Mouse (Mus musculus) MEL (cell line): ENCODE results near the gene Naga. TPM values are rescaled to one million over a fixed set of nuclear protein-coding genes. Genes with fewer than 3 reads are reported as not detected.

ENCODE experiments used
- DNase-seq: peaks from one replicate; pipeline ENCODE4 v3.0.0; 2011; ENCODE audit warnings: low read depth, low spot score
- H3K27ac ChIP-seq: 2 replicates; pipeline ENCODE4 v1.5.1; 2012; ENCODE audit warnings: low read depth, mild to moderate bottlenecking, control low read depth, low read length, moderate library complexity; ENCODE audit not compliant: control insufficient read depth
- H3K27me3 ChIP-seq, 2 experiments: fragments of 150-350 bp in 1 of 2; sonication (generic) in 1 of 2; 2 replicates each; pipeline ENCODE4 v1.6.1; 2012; ENCODE audit warnings: low read length in 2 of 2, mild to moderate bottlenecking in 2 of 2, improper control_type of control experiment in 1 of 2, moderate library complexity in 1 of 2; ENCODE audit not compliant: insufficient read depth in 2 of 2, control insufficient read depth in 1 of 2
- H3K36me3 ChIP-seq, 2 experiments: 2 replicates each; pipeline ENCODE4 v1.6.1; 2012 to 2014; ENCODE audit warnings: low read length in 2 of 2, improper control_type of control experiment in 1 of 2, inconsistent platforms in 1 of 2, mild to moderate bottlenecking in 1 of 2; ENCODE audit not compliant: insufficient read depth in 2 of 2, control insufficient read depth in 1 of 2
- H3K4me1 ChIP-seq, 2 experiments: fragments of 150-350 bp in 1 of 2; sonication (generic) in 1 of 2; 2 replicates each; pipeline ENCODE4 v1.6.1; 2012; ENCODE audit warnings: low read length in 2 of 2, improper control_type of control experiment in 1 of 2, mild to moderate bottlenecking in 1 of 2; ENCODE audit not compliant: insufficient read depth in 2 of 2, control insufficient read depth in 1 of 2
- H3K4me3 ChIP-seq, 2 experiments: fragments of 150-350 bp in 1 of 2; sonication (generic) in 1 of 2; 2 replicates each; pipeline ENCODE4 v1.5.1; 2012; ENCODE audit warnings: low read depth in 2 of 2, low read length in 2 of 2, mild to moderate bottlenecking in 2 of 2, moderate library complexity in 2 of 2, control low read depth in 1 of 2, improper control_type of control experiment in 1 of 2; ENCODE audit not compliant: control insufficient read depth in 1 of 2, insufficient read depth in 1 of 2
- H3K79me2 ChIP-seq: 2 replicates; pipeline ENCODE4 v1.6.1; 2012; ENCODE audit warnings: mild to moderate bottlenecking, low read length, moderate library complexity; ENCODE audit not compliant: control insufficient read depth, poor library complexity, insufficient read depth
- H3K9ac ChIP-seq: 2 replicates; pipeline ENCODE4 v1.6.1; 2012; ENCODE audit warnings: low read depth, mild to moderate bottlenecking, control low read depth, low read length, moderate library complexity; ENCODE audit not compliant: control insufficient read depth, poor library complexity, severe bottlenecking
- H3K9me3 ChIP-seq: fragments of 150-350 bp; sonication (generic); replicated peaks from 2 replicates; pipeline ENCODE4 v1.6.1; 2012; ENCODE audit warnings: mild to moderate bottlenecking, low read length, improper control_type of control experiment, moderate library complexity; ENCODE audit not compliant: insufficient read depth
- BHLHE40 ChIP-seq: IDR thresholded peaks from 2 replicates; pipeline ENCODE4 v1.6.1; 2012; ENCODE audit warnings: low read depth, mild to moderate bottlenecking, inconsistent platforms, low read length, improper control_type of control experiment, borderline replicate concordance
- CHD1 ChIP-seq: IDR thresholded peaks from 2 replicates; pipeline ENCODE4 v1.6.1; 2012; ENCODE audit warnings: low read depth, mild to moderate bottlenecking, inconsistent platforms, low read length, improper control_type of control experiment
- CHD2 ChIP-seq: IDR thresholded peaks from 2 replicates; pipeline ENCODE4 v1.6.1; 2011; ENCODE audit warnings: low read length, improper control_type of control experiment
- CTCF ChIP-seq, 3 experiments: IDR thresholded peaks in 2 of 3; conservative IDR thresholded peaks in 1 of 3; 2 replicates each; pipeline ENCODE4 v1.5.1; 2011 to 2012; ENCODE audit warnings: low read length in 3 of 3, low read depth in 2 of 3, mild to moderate bottlenecking in 2 of 3, improper control_type of control experiment in 1 of 3, inconsistent platforms in 1 of 3, mixed read lengths in 1 of 3, moderate library complexity in 1 of 3; ENCODE audit not compliant: control insufficient read depth in 1 of 3, insufficient read depth in 1 of 3, poor library complexity in 1 of 3, severe bottlenecking in 1 of 3
- ELF1 ChIP-seq: IDR thresholded peaks from 2 replicates; pipeline ENCODE4 v1.6.1; 2014; ENCODE audit warnings: low read depth, mild to moderate bottlenecking, inconsistent platforms, low read length, improper control_type of control experiment, moderate library complexity
- GABPA ChIP-seq: IDR thresholded peaks from 2 replicates; pipeline ENCODE4 v1.6.1; 2012; ENCODE audit warnings: low read depth, mild to moderate bottlenecking, inconsistent platforms, low read length, improper control_type of control experiment, moderate library complexity
- MAFK ChIP-seq: IDR thresholded peaks from 2 replicates; pipeline ENCODE4 v1.6.1; 2011; ENCODE audit warnings: low read depth, mild to moderate bottlenecking, low read length, improper control_type of control experiment, borderline replicate concordance
- MAX ChIP-seq: IDR thresholded peaks from 2 replicates; pipeline ENCODE4 v1.6.1; 2011; ENCODE audit warnings: low read length, improper control_type of control experiment
- MAZ ChIP-seq: IDR thresholded peaks from 2 replicates; pipeline ENCODE4 v1.6.1; 2012; ENCODE audit warnings: low read depth, mild to moderate bottlenecking, inconsistent platforms, low read length, improper control_type of control experiment
- MXI1 ChIP-seq: IDR thresholded peaks from 2 replicates; pipeline ENCODE4 v1.6.1; 2011; ENCODE audit warnings: mild to moderate bottlenecking, low read depth, low read length, improper control_type of control experiment
- MYB ChIP-seq: IDR thresholded peaks from 2 replicates; pipeline ENCODE4 v1.6.1; 2011; ENCODE audit warnings: mild to moderate bottlenecking, low read depth, low read length, improper control_type of control experiment
- MYC ChIP-seq: IDR thresholded peaks from 2 replicates; pipeline ENCODE4 v1.6.1; 2011; ENCODE audit warnings: low read depth, mild to moderate bottlenecking, low read length, improper control_type of control experiment, moderate library complexity
- POLR2AphosphoS2 ChIP-seq: IDR thresholded peaks from 2 replicates; pipeline ENCODE4 v1.6.1; 2011; ENCODE audit warnings: low read length, improper control_type of control experiment
- RCOR1 ChIP-seq: IDR thresholded peaks from 2 replicates; pipeline ENCODE4 v1.6.1; 2012; ENCODE audit warnings: low read depth, mild to moderate bottlenecking, inconsistent platforms, low read length, improper control_type of control experiment
- SMC3 ChIP-seq: IDR thresholded peaks from 2 replicates; pipeline ENCODE4 v1.6.1; 2011; ENCODE audit warnings: low read depth, low read length, improper control_type of control experiment
- TAL1 ChIP-seq: IDR thresholded peaks from 2 replicates; pipeline ENCODE4 v1.6.1; 2012; ENCODE audit warnings: mild to moderate bottlenecking, inconsistent platforms, low read length, moderate library complexity, mixed read lengths
- TCF12 ChIP-seq: IDR thresholded peaks from 2 replicates; pipeline ENCODE4 v1.6.1; 2014; ENCODE audit warnings: low read depth, mild to moderate bottlenecking, inconsistent platforms, low read length, improper control_type of control experiment, moderate library complexity
- UBTF ChIP-seq: IDR thresholded peaks from 2 replicates; pipeline ENCODE4 v1.6.1; 2012; ENCODE audit warnings: low read depth, mild to moderate bottlenecking, inconsistent platforms, low read length, improper control_type of control experiment, moderate library complexity, borderline replicate concordance; ENCODE audit not compliant: insufficient read depth
- ZMIZ1 ChIP-seq: IDR thresholded peaks from 2 replicates; pipeline ENCODE4 v1.6.1; 2012; ENCODE audit warnings: low read depth, mild to moderate bottlenecking, inconsistent platforms, low read length, improper control_type of control experiment, moderate library complexity
- polyA plus RNA-seq, 2 experiments: library from polyadenylated mRNA; stranded (reverse) in 1 of 2; unstranded in 1 of 2; fragments of >175 nt in 1 of 2; fragments of >200 nt in 1 of 2; gene quantifications; 2 replicates each; pipeline versions ENCODE4 v1.2.1 to v1.2.4; 2012; ENCODE audit warnings: low replicate concordance in 2 of 2, low read depth in 1 of 2; ENCODE audit not compliant: insufficient read length in 2 of 2, insufficient read depth in 1 of 2, missing spikeins in 1 of 2
- total RNA-seq: library from RNA; depleted of rRNA; stranded (reverse); fragments of 300-350 nt; gene quantifications from 2 replicates; pipeline ENCODE4 v1.2.3, GENCODE M21; 2012

The Naga gene
- total and polyA plus RNA-seq, 3 experiments: 26.4 to 59.5 TPM; not detected in 1

GRCm38 (mm10) chr15:82336629-82337028, 2.1 kb downstream of the Naga start:
- Histone ChIP-seq H3K27ac (no peak overlapping the region), H3K9ac (no peak overlapping the region), H3K9me3 (no peaks in the 10 kb centered on the region), H3K4me1 (peaks cover 9 to 18% of the 10 kb centered on the region in 2 experiments), H3K4me3 (no peak overlapping the region), H3K79me2 (peaks cover 10% of the 10 kb centered on the region; the same call in 1 of the 2 replicates), H3K36me3 (peaks cover 0 to 12% of the 10 kb centered on the region in 2 experiments; a peak in 2 of 4 replicates), H3K27me3 (no peaks in the 10 kb centered on the region)
- no peak for DNase-seq
- TF ChIP-seq GABPA (no peak), CTCF (IDR thresholded peaks at IDR 0.05 in 2 of 3, conservative IDR thresholded peaks at IDR 0.05 in 1 of 3; ENCODE audit: control insufficient read depth in 1 of 3, insufficient read depth in 1 of 3, low read depth in 2 of 3, low read length in 3 of 3, poor library complexity in 1 of 3, severe bottlenecking in 1 of 3) (no peak), ELF1 (no peak), RCOR1 (no peak), MYC (no peak), TCF12 (no peak), ZMIZ1 (no peak), CHD2 (no peak), UBTF (no peak), MYB (no peak), MXI1 (no peak), TAL1 (no peak), BHLHE40 (no peak), POLR2AphosphoS2 (no peak), MAZ (no peak), MAX (no peak)

DNA sequence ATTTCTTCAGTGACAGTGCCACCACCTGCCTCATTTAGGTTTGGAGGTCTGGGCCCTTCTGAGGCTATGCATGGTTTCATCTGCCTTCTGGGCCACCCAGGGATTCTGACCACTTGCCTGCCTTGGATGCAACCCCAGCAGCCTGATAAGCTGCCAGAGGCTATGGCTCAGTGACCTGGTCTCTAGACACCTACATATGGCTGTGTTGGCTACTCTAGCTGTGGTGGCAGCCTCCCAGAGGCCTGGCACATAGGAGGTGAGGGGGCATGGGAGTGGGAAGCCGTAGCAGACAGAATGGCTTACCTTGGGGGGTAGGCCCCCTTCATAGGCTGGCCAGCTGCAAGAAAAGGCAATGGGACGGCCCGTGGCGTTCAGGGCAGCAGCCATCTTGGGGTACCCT, 3.5 kb downstream of the Naga start:
- no peaks in the 10 kb centered on the region for H3K27me3 ChIP-seq
- TF ChIP-seq SMC3: no peak
- TF ChIP-seq MAFK: no peak
- TF ChIP-seq CHD1: no peak
- TF ChIP-seq TCF12: no peak
- no peak for TF ChIP-seq MAX
- TF ChIP-seq MXI1: no peak
- H3K36me3 ChIP-seq: peaks cover 0 to 12% of the 10 kb centered on the region in 2 experiments; a peak in 2 of 4 replicates
- no peaks in the 10 kb centered on the region; the same call in 1 of the 2 replicates for H3K79me2 ChIP-seq
- DNase-seq: no peak
- no peak overlapping the region for H3K4me3 ChIP-seq
- no peaks in the 10 kb centered on the region for H3K9me3 ChIP-seq
- H3K27ac ChIP-seq: no peak overlapping the region
- H3K4me1 ChIP-seq: peaks cover 9 to 18% of the 10 kb centered on the region in 2 experiments
- no peak overlapping the region for H3K9ac ChIP-seq
